Mouse (Mus musculus): ENCODE results near the gene Slf2.

Gene Slf2

GRCm38 (mm10) chr19:44908836-44909460, 22.0 kb upstream of the Slf2 start:
- DNase-seq (ENCODE audit: low spot score in 2 of 2), result no peak

GRCm38 (mm10) chr19:44914481-44915249, 16.3 kb upstream of the Slf2 start:
- DNase-seq (ENCODE audit: low spot score in 2 of 2), result no peak

GRCm38 (mm10) chr19:44918171-44918570, 12.8 kb upstream of the Slf2 start:
- no peak for DNase-seq (ENCODE audit: low spot score in 2 of 2)

- no peak for DNase-seq (ENCODE audit: low spot score in 2 of 2)
Measured at GRCm38 (mm10) chr19:44921466-44922139, 9.3 kb upstream of the Slf2 start.

- DNase-seq (ENCODE audit: low spot score in 2 of 2), result no peak
Measured at GRCm38 (mm10) chr19:44922521-44922920, 8.4 kb upstream of the Slf2 start.

GRCm38 (mm10) chr19:44924699-44925098, 6.3 kb upstream of the Slf2 start:
- DNase-seq (ENCODE audit: low spot score in 2 of 2), result no peak

- no peak for DNase-seq (ENCODE audit: low spot score in 2 of 2)
Measured at GRCm38 (mm10) chr19:44926781-44927180, 4.2 kb upstream of the Slf2 start.

- DNase-seq (ENCODE audit: low spot score in 2 of 2), result no peak
Measured at GRCm38 (mm10) chr19:44927250-44927649, 3.7 kb upstream of the Slf2 start.

- DNase-seq (ENCODE audit: low spot score in 2 of 2), result no peak
Measured at GRCm38 (mm10) chr19:44928185-44928584, 2.8 kb upstream of the Slf2 start.

GRCm38 (mm10) chr19:44929251-44929650, 1.7 kb upstream of the Slf2 start:
- DNase-seq (ENCODE audit: low spot score in 2 of 2), result no peak

- no peak for DNase-seq (ENCODE audit: low spot score in 2 of 2)
Measured at GRCm38 (mm10) chr19:44929663-44930062, 1.3 kb upstream of the Slf2 start.

GRCm38 (mm10) chr19:44930122-44930521, 829 bp upstream of the Slf2 start:
- DNase-seq (ENCODE audit: low spot score in 2 of 2), result no peak

- peak; percentile 70 to 76 for DNase-seq (ENCODE audit: low spot score in 2 of 2)
Measured at GRCm38 (mm10) chr19:44931454-44931759, 456 bp downstream of the Slf2 start.

- no peak for DNase-seq (ENCODE audit: low spot score in 2 of 2)
Measured at GRCm38 (mm10) chr19:44932051-44932450, 1.1 kb downstream of the Slf2 start.

- no peak for DNase-seq (ENCODE audit: low spot score in 2 of 2)
Measured at GRCm38 (mm10) chr19:44933136-44933535, 2.2 kb downstream of the Slf2 start.

- DNase-seq (ENCODE audit: low spot score in 2 of 2), result no peak
Measured at GRCm38 (mm10) chr19:44959633-44960032, 28.7 kb downstream of the Slf2 start.

GRCm38 (mm10) chr19:44965978-44966377, 35.0 kb downstream of the Slf2 start:
- DNase-seq (ENCODE audit: low spot score in 2 of 2), result no peak

- no peak for DNase-seq (ENCODE audit: low spot score in 2 of 2)
Measured at GRCm38 (mm10) chr19:44968329-44968728, 37.4 kb downstream of the Slf2 start.

- no peak for DNase-seq (ENCODE audit: low spot score in 2 of 2)
Measured at GRCm38 (mm10) chr19:44976636-44977035, 45.7 kb downstream of the Slf2 start.

- no peak for DNase-seq (ENCODE audit: low spot score in 2 of 2)
Measured at GRCm38 (mm10) chr19:44977148-44977547, 46.2 kb downstream of the Slf2 start.

GRCm38 (mm10) chr19:44980787-44981186, 49.8 kb downstream of the Slf2 start:
- no peak for DNase-seq (ENCODE audit: low spot score in 2 of 2)

GRCm38 (mm10) chr19:44982477-44983115, 51.6 kb downstream of the Slf2 start:
- DNase-seq (ENCODE audit: low spot score in 2 of 2), result no peak

GRCm38 (mm10) chr19:44983366-44983765, 52.4 kb downstream of the Slf2 start:
- DNase-seq (ENCODE audit: low spot score in 2 of 2), result no peak

Measured in frontal cortex, postnatal 25 days (tissue).